Mouse (Mus musculus) spleen, postnatal 10 days (tissue): Measurements from ENCODE around the gene Pilrb2.
A peak's percentile ranks its signal among the peaks of the same experiment; 100 is the strongest.
"Not testable (repeated sequence)": the region's sequence is repeated elsewhere in the genome, so short reads cannot be mapped to it uniquely, and the experiment has no call there.

ENCODE experiments used
- DNase-seq, 2 experiments: peaks; one replicate each; pipeline ENCODE4 v3.0.0; 2021 to 2022; ENCODE audit warnings: low spot score in 2 of 2

Pilrb2 gene

GRCm38 (mm10) chr5:137871644-137872380 lies at the start of gene Pilrb2:
Gene Pilrb2, minus strand, starts transcription at chr5:137871815.
- DNase-seq: not testable (repeated sequence)

- DNase-seq: no peak
Measured at GRCm38 (mm10) chr5:137915550-137915949, 43.9 kb upstream of the Pilrb2 start.

- DNase-seq: no peak
Measured at GRCm38 (mm10) chr5:137914508-137914907, 42.9 kb upstream of the Pilrb2 start.

- DNase-seq: no peak
Measured at GRCm38 (mm10) chr5:137909564-137910262, 38.1 kb upstream of the Pilrb2 start.

GRCm38 (mm10) chr5:137897812-137898211 lies 26.2 kb upstream of the Pilrb2 start:
- no peak for DNase-seq

GRCm38 (mm10) chr5:137892954-137893353 lies 21.3 kb upstream of the Pilrb2 start:
- DNase-seq: no peak

GRCm38 (mm10) chr5:137887666-137888065 lies 16.1 kb upstream of the Pilrb2 start:
- DNase-seq: no peak

- peak in 1 of 2 experiments; percentile 62 for DNase-seq
Measured at GRCm38 (mm10) chr5:137885894-137886293, 14.3 kb upstream of the Pilrb2 start.

GRCm38 (mm10) chr5:137883345-137883744 lies 11.7 kb upstream of the Pilrb2 start:
- DNase-seq: no peak

- DNase-seq: no peak
Measured at GRCm38 (mm10) chr5:137882922-137883321, 11.3 kb upstream of the Pilrb2 start.

- DNase-seq: peak in 1 of 2 experiments; percentile 61
Measured at GRCm38 (mm10) chr5:137877860-137878259, 6.2 kb upstream of the Pilrb2 start.

GRCm38 (mm10) chr5:137875054-137875453 lies 3.4 kb upstream of the Pilrb2 start:
- no peak for DNase-seq

- DNase-seq: not testable (repeated sequence)
Measured at GRCm38 (mm10) chr5:137872381-137872702, 727 bp upstream of the Pilrb2 start.

- not testable (repeated sequence) for DNase-seq
Measured at GRCm38 (mm10) chr5:137868600-137868999, 3.0 kb downstream of the Pilrb2 start.

- DNase-seq: not testable (repeated sequence)
Measured at GRCm38 (mm10) chr5:137864008-137864407, 7.6 kb downstream of the Pilrb2 start.

GRCm38 (mm10) chr5:137857960-137858710 lies 13.5 kb downstream of the Pilrb2 start, which contains the start of gene Pilrb1:
Gene Pilrb1, minus strand, starts transcription at chr5:137858106.
- DNase-seq: not testable (repeated sequence)

- not testable (repeated sequence) for DNase-seq
Measured at GRCm38 (mm10) chr5:137856870-137857269, 14.7 kb downstream of the Pilrb2 start.

GRCm38 (mm10) chr5:137854907-137855306 lies 16.7 kb downstream of the Pilrb2 start:
- not testable (repeated sequence) for DNase-seq

GRCm38 (mm10) chr5:137850313-137850712 lies 21.3 kb downstream of the Pilrb2 start:
- DNase-seq: not testable (repeated sequence)

GRCm38 (mm10) chr5:137837110-137837509 lies 34.5 kb downstream of the Pilrb2 start:
- not testable (repeated sequence) for DNase-seq

GRCm38 (mm10) chr5:137836611-137837010 lies 35.0 kb downstream of the Pilrb2 start:
- no peak for DNase-seq

GRCm38 (mm10) chr5:137835966-137836520 lies 35.6 kb downstream of the Pilrb2 start, which contains the start of gene Pilra:
Gene Pilra, minus strand, starts transcription at chr5:137836281.
- DNase-seq: not testable (repeated sequence)
